14 mouse cellular contexts compared by ENCODE assay signal in genomic region chr9:68340921-68341320, GRCm38 (mm10).
"Had no signal": no experiment of that assay in that cellular context is flagged by ENCODE, and none has a peak within 500 bp of the region (broad histone marks: within the 10 kb centered on the region; RNA-seq: fewer than 3 reads in every experiment).

No protein-coding gene starts in this region.

- ATAC-seq: liver, postnatal 0 days; lung, postnatal 0 days; midbrain, embryonic 13.5 days; midbrain, embryonic 16.5 days had no signal

- DNase-seq: kidney, postnatal 25 days; layer of hippocampus, adult 9-11 months; layer of hippocampus, postnatal 36 days; liver, postnatal 0 days; lung, embryonic 14.5 days; right cerebral cortex, adult 18-20 months; right cerebral cortex, postnatal 14 days; right cerebral cortex, postnatal 4 days; thymus, adult 2 months; thymus, postnatal 14 days; thymus, postnatal 4 days had no signal
